Mouse (Mus musculus): ENCODE data around the gene Yju2. TPM values are rescaled to one million over a fixed set of nuclear protein-coding genes. Genes with fewer than 3 reads are reported as not detected.

Gene Yju2
- polyA plus RNA-seq, 1 experiment from 2014 or later = 11.4 TPM

DNA sequence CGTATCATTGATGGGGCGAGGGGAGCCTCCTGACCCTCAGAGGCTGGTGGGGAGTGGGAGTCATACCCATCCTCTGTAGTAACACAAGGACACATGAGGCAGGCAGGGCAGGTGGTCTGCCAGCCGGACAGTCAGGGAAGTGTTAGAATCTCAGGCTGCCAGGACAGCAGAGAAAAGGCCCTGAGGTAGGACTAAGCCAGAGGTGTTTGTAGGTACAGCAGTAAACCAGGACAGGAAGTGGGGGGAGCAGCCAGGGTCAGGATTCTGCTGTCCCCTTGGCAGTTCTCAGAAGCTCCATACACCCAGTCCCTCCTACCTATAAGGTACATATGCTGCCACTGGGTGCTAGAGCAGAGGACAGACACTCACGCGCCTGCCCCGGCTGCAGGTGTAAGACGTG lies 2.7 kb downstream of the Yju2 start:
- no peak for ATAC-seq (ENCODE audit: low read depth)

DNA sequence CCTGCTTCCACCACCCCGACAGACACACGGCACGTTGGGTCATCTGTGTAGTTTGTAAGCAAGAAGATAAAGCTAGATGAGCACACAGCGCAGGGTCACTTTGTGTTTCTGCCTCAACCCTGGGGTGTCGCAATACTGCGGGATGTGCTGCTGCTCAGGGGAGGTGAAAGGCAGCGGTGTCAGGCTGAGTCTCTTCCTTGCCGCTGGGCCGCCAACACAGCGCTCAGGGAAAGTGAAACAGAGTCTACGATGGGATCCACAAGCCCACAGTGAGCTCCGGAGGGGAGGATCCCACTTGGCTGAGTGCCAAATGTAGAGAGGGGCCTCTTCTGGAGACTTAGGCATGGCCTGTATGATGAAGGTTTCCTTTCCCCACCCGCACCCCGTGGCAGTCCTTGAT lies 4.3 kb downstream of the Yju2 start:
- Histone ChIP-seq H3K4me3 (replicated peaks) (no peak overlapping the region), H3K4me2 (no peak overlapping the region), H3K9me3 (replicated peaks) (no peaks in the 10 kb centered on the region), H3K4me1 (replicated peaks) (peaks cover 31% of the 10 kb centered on the region), H3K27me3 (no peaks in the 10 kb centered on the region), H3K9ac (no peak overlapping the region), H3K27ac (0 out of 2 replicates have a peak overlapping the region, but pooled peaks have one; percentile 13), H3K36me3 (peaks cover 68% of the 10 kb centered on the region)
- WGBS (ENCODE audit: insufficient replicate concordance) = 69% methylated on average over 14 of the region's 14 CpGs
- DNase-seq (no peak), ATAC-seq (ENCODE audit: low read depth) (no peak)

More for the DNA sequence above, 2.7 kb downstream of the Yju2 start:
- Histone ChIP-seq H3K27me3 (no peaks in the 10 kb centered on the region), H3K9ac (no peak overlapping the region), H3K4me1 (replicated peaks) (peaks cover 47% of the 10 kb centered on the region), H3K36me3 (peaks cover 54% of the 10 kb centered on the region), H3K27ac (no peak overlapping the region), H3K4me2 (no peak overlapping the region), H3K9me3 (replicated peaks) (no peaks in the 10 kb centered on the region), H3K4me3 (replicated peaks) (no peak overlapping the region)
- DNase-seq = no peak
- 90% methylated on average over 7 of the region's 7 CpGs for WGBS (ENCODE audit: insufficient replicate concordance)

DNA sequence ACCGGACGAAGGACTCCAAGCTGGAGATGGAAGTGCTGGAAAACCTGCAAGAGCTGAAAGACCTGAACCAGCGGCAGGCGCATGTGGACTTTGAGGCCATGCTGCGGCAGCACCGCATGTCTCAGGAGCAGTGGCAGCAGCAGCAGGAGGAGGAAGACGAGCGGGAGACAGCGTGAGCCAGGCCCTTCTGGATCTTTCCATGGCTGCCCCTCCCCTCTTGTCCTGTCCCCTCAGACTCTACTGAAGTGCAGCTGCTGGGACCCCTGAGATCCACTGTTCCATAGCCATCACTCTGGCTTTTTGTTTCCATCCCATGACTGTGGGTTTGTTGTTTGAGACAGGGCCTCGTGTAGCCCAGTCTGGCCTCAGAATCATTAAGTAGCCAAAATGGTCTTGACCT lies 5.6 kb downstream of the Yju2 start:
- DNase-seq (no peak), ATAC-seq (ENCODE audit: low read depth) (no peak)
- Histone ChIP-seq H3K9me3 (replicated peaks) (no peaks in the 10 kb centered on the region), H3K4me2 (no peak overlapping the region), H3K9ac (no peak overlapping the region), H3K27me3 (peaks cover 13% of the 10 kb centered on the region), H3K4me3 (replicated peaks) (no peak overlapping the region), H3K4me1 (replicated peaks) (peaks cover 25% of the 10 kb centered on the region), H3K36me3 (peaks cover 68% of the 10 kb centered on the region), H3K27ac (no peak overlapping the region)
- 89% methylated on average over 10 of the region's 10 CpGs for WGBS (ENCODE audit: insufficient replicate concordance)

DNA sequence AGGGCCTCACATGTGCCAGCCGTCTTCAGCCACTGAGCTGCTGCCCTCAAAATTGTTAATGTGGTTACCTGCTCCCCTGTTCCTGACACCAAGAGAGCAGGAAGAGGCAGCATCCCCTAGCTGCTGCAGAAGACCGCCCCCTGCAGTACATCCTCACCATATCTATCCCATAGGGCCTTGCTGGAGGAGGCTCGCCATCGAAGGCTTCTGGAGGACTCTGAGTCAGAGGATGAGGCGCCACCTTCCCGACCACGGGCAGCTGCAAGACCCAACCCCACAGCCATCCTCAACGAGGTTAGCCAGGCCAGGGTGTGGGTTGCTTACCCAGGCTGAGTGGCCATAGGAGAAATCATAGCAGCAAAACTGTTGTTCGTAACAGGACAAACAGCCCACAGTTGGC lies 6.1 kb downstream of the Yju2 start:
- DNase-seq (no peak), ATAC-seq (ENCODE audit: low read depth) (no peak)
- Histone ChIP-seq H3K27ac (no peak overlapping the region), H3K4me1 (replicated peaks) (peaks cover 20% of the 10 kb centered on the region), H3K9me3 (replicated peaks) (no peaks in the 10 kb centered on the region), H3K9ac (no peak overlapping the region), H3K4me2 (no peak overlapping the region), H3K27me3 (peaks cover 18% of the 10 kb centered on the region), H3K36me3 (peaks cover 68% of the 10 kb centered on the region), H3K4me3 (replicated peaks) (no peak overlapping the region)
- WGBS (ENCODE audit: insufficient replicate concordance) = 72% methylated on average over 9 of the region's 9 CpGs

DNA sequence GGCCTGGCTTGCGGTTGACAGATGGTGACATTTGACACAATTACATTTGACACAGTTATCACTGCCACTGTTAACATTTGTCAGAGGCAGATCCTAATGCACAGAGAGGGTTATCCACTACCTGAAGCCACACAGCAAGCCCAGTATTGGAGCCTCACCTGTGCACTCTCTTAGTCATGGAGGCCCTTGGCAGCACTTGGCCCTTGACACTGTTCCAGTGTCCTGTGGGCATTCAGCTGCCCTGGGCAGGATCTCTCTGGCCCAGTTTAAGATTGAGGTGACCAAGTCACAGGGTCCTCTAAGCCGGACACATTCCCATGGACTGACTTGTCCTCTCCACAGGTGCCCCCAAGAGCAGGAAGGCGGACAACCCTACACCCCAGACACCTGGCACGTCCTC lies 8.3 kb downstream of the Yju2 start:
- no peak for ATAC-seq (ENCODE audit: low read depth)

DNA sequence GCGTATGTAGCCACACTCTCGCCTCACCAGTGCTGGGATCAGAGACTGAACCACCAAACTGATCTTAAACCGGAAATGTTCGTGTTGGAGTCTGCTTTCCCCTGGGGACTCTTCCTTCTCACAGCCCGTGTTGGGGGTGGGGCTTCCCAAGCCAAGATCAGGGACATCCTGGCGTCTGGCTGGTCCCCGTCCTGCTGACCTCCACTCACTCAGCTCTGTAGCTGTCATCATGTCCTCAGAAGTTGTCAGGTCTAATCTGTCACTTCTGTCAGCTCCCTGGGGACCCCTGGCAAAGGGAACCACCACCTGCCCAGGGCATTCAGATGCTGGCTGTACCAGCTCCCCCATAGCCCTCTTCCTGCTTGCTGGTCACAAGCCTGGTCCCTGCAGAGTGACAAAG lies 9.3 kb downstream of the Yju2 start:
- no peaks in the 10 kb centered on the region for H3K9me3 ChIP-seq (replicated peaks)
- H3K27ac ChIP-seq = no peak overlapping the region
- peaks cover 50% of the 10 kb centered on the region for H3K27me3 ChIP-seq
- no peak overlapping the region for H3K4me3 ChIP-seq (replicated peaks)
- WGBS (ENCODE audit: insufficient replicate concordance) = 61% methylated on average over 7 of the region's 7 CpGs
- no peak overlapping the region for H3K4me2 ChIP-seq
- peaks cover 42% of the 10 kb centered on the region for H3K36me3 ChIP-seq
- H3K9ac ChIP-seq = no peak overlapping the region
- peaks cover 15% of the 10 kb centered on the region; the same call in 1 of the 2 replicates for H3K4me1 ChIP-seq (replicated peaks)
- DNase-seq (no peak), ATAC-seq (ENCODE audit: low read depth) (no peak)

More for the DNA sequence above, 8.3 kb downstream of the Yju2 start:
- Histone ChIP-seq H3K4me3 (replicated peaks) (no peak overlapping the region), H3K9me3 (replicated peaks) (no peaks in the 10 kb centered on the region), H3K27me3 (peaks cover 40% of the 10 kb centered on the region), H3K4me2 (no peak overlapping the region), H3K4me1 (replicated peaks) (peaks cover 22% of the 10 kb centered on the region; the same call in 1 of the 2 replicates), H3K27ac (no peak overlapping the region), H3K9ac (no peak overlapping the region), H3K36me3 (peaks cover 49% of the 10 kb centered on the region)
- WGBS (ENCODE audit: insufficient replicate concordance) = 87% methylated on average over 4 of the region's 4 CpGs
- no peak for DNase-seq

DNA sequence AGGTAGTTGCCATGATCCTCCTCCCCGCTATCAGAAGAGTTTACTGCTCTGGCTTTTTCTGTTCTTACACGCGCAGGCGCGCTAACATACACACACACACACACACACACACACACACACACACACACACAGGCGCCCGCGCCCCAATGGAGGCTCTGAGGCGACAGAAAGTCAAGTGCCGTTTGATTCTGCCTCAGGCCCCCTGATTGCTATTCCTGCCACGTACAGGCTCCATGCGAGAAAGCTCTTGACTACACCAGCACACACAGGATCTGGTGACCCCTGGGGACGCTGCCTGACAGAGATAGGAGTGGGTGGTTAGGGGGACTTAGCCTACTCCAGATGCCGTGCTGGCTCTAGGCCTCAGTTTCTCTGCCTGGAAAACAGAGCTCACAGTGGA lies 10.7 kb downstream of the Yju2 start:
- no peak for DNase-seq
- 51% methylated on average over 14 of the region's 14 CpGs for WGBS (ENCODE audit: insufficient replicate concordance)
- peaks cover 32% of the 10 kb centered on the region for H3K36me3 ChIP-seq
- H3K9me3 ChIP-seq (replicated peaks) = no peaks in the 10 kb centered on the region
- H3K9ac ChIP-seq = no peak overlapping the region
- ATAC-seq (ENCODE audit: low read depth) = no peak
- H3K4me2 ChIP-seq = no peak overlapping the region
- H3K27ac ChIP-seq = no peak overlapping the region
- H3K4me1 ChIP-seq (replicated peaks) = peaks cover 14% of the 10 kb centered on the region; the same call in 1 of the 2 replicates
- peaks cover 62% of the 10 kb centered on the region for H3K27me3 ChIP-seq
- H3K4me3 ChIP-seq (replicated peaks) = no peak overlapping the region

DNA sequence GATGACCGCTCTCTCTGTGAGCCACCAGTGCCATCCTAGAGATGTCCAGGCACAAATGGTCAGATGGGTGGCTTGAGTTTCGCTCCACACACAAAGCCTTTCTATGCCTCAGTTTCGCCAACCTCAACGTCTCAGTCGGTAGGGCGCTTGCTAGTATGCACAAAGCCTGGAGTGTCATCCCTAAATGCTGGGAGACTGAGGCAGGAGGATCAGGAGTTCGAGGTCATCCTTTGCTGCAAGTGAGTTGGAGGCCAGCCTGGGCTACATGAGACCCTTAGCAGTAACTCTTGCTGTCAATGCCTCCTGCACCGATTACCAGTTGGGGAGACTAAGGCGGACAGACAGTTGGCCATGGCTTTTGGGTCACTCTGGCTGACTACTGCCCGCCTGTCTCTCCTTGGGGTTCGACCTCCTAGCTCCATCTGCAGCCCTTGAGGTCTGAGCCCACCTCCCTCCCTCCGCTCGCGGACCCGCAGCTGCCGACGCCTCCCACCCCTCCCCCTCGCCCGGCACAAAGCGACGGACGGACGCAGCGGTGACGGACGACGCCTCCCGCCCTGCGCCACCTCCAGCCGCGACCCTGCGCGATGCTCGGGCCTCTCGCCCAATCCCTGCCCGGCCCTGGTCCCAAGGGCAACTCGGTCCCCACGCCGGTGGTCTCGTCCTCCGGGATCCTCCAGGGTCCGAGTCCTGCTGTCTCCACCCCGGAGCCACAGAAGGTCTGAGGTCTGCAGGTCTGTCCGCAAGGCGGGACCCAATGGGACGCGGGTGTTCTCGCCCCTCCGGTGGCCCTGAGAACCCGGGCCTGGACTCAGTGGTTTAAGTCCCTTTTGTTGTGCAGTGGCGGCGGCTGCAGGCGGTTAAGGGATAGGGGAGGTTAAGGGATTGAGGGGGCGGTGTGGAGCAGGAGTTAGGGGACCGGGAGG lies 11.3 kb downstream of the Yju2 start, which contains the start of gene Shd:
Shd (plus strand) TSS at position 502 of the 926 bp plus-strand sequence.
- H3K4me1 ChIP-seq (replicated peaks) = peaks cover 14% of the 10 kb centered on the region; the same call in 1 of the 2 replicates
- H3K9ac ChIP-seq = 0 out of 2 replicates have a peak within 1 kb of the TSS, but pooled peaks have one; percentile 13
- WGBS (ENCODE audit: insufficient replicate concordance) = 7% methylated on average over 55 of the region's 55 CpGs
- H3K9me3 ChIP-seq (replicated peaks) = no peaks in the 10 kb centered on the region
- peak within 1 kb of the TSS; percentile 61 for H3K4me2 ChIP-seq
- peaks cover 62% of the 10 kb centered on the region for H3K27me3 ChIP-seq
- DNase-seq (no peak), ATAC-seq (ENCODE audit: low read depth) (no peak)
- H3K4me3 ChIP-seq (replicated peaks) = peak within 1 kb of the TSS; percentile 44
- peaks cover 25% of the 10 kb centered on the region for H3K36me3 ChIP-seq
- no peak within 1 kb of the TSS for H3K27ac ChIP-seq

DNA sequence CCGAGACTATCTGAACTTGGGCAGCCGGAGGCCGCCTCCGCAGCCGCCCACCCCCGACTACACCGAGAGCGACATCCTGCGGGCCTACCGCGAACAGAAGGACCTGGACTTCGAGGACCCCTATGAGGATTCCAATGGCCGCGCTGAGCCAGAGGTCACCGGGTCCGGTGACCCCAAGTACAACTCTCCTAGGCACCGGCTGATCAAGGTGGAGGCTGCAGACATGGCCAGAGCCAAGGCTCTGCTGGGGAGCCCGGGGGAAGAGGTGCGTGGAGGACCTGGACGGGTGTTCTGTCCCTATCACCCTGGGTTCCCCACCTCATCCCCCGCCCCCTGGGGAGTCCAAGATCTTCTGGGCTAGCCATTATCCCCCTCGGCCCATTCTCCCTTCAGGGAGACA lies 12.6 kb downstream of the Yju2 start:
- no peak overlapping the region for H3K4me2 ChIP-seq
- DNase-seq (no peak), ATAC-seq (ENCODE audit: low read depth) (no peak)
- H3K4me3 ChIP-seq (replicated peaks) = no peak overlapping the region
- peaks cover 14% of the 10 kb centered on the region for H3K4me1 ChIP-seq (replicated peaks)
- peaks cover 16% of the 10 kb centered on the region for H3K36me3 ChIP-seq
- H3K9me3 ChIP-seq (replicated peaks) = no peaks in the 10 kb centered on the region
- no peak overlapping the region for H3K9ac ChIP-seq
- H3K27ac ChIP-seq = no peak overlapping the region
- WGBS (ENCODE audit: insufficient replicate concordance) = 33% methylated on average over 22 of the region's 22 CpGs
- peaks cover 62% of the 10 kb centered on the region for H3K27me3 ChIP-seq

DNA sequence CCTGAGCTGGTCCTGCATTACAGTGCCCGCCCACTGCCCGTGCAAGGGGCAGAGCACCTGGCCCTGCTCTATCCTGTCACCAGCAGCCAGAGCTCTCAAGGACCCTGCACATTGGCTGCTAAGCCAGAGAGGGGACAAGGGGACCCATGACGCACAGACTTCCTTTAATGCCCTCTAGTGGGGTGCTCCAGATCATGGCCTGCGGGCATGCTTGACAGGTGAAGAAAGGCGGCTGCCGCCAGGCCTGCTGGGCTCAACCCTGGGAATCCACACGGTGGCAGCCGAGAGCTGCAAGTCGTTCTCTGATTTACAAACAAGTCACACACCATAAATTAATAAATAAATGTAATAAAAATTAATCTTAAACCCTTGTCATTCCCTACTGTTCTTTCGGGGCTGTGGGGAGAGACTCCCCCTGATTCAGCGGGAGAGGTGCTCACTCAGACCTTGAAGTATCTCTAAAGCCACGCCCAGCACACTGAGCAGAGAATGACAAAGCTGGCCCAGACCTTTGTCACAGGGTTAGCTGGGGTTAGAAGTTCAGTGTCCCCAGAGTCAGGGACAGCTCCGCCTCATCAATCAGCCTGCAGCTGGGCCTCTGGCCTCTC lies 17.5 kb downstream of the Yju2 start:
- Histone ChIP-seq H3K36me3 (no peaks in the 10 kb centered on the region), H3K4me3 (replicated peaks) (no peak overlapping the region), H3K9ac (no peak overlapping the region), H3K4me1 (replicated peaks) (peaks cover 9% of the 10 kb centered on the region), H3K27ac (no peak overlapping the region), H3K27me3 (peaks cover 36% of the 10 kb centered on the region), H3K9me3 (replicated peaks) (no peaks in the 10 kb centered on the region), H3K4me2 (no peak overlapping the region)
- WGBS (ENCODE audit: insufficient replicate concordance) = 15% methylated on average over 13 of the region's 13 CpGs
- DNase-seq (peak; percentile 41), ATAC-seq (ENCODE audit: low read depth) (peak; percentile 47)

DNA sequence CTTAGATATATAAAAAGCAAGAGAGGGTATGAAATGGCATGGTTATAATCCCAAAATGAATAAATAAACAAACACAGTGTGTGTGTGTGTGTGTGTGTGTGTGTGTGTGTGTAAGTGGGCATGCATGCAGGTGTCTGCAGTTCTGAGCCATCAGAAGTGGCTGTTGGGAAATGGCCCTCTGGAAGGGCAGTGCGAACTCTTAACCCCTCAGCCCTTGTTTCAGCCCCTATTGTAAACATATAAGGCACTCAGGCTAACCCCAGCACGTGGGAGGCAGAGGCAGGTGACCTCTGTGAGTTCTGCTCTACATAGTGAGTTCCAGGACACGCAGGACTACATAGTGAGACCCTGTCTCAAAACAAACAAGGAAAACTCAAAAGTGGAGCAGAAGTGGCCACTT lies 18.4 kb downstream of the Yju2 start:
- DNase-seq = no peak
- H3K9ac ChIP-seq = no peak overlapping the region
- no peak overlapping the region for H3K4me2 ChIP-seq
- peak; percentile 52 for ATAC-seq (ENCODE audit: low read depth)
- peaks cover 7% of the 10 kb centered on the region; the same call in 1 of the 2 replicates for H3K4me1 ChIP-seq (replicated peaks)
- 44% methylated on average over 3 of the region's 3 CpGs for WGBS (ENCODE audit: insufficient replicate concordance)
- H3K9me3 ChIP-seq (replicated peaks) = no peaks in the 10 kb centered on the region
- H3K36me3 ChIP-seq = no peaks in the 10 kb centered on the region
- no peak overlapping the region for H3K4me3 ChIP-seq (replicated peaks)
- H3K27me3 ChIP-seq = peaks cover 27% of the 10 kb centered on the region
- H3K27ac ChIP-seq = no peak overlapping the region
